Mouse (Mus musculus) liver, embryonic 14 days (tissue): ENCODE measurements around the gene Rab10. TPM values are rescaled to one million over a fixed set of nuclear protein-coding genes. Genes with fewer than 3 reads are reported as not detected.

Experiments
- polyA plus RNA-seq: library from polyadenylated mRNA; depleted of rRNA; stranded (reverse); fragments of >200 nt; gene quantifications from 2 replicates; pipeline ENCODE4 v1.2.3, GENCODE M21; 2012; rRNA removed

Rab10 gene
- 28.8 and 31.8 TPM in 2 replicates for polyA plus RNA-seq

GRCm38 (mm10) chr12:3309391-3310320 is at the start of gene Rab10:
TSS of gene Rab10 (minus strand) at chr12:3309969.

Other genes with a start within 250 kb of the Rab10 start
- 0.47 and 0.53 TPM in 2 replicates for gene Kif3c, start 55.2 kb upstream of the Rab10 start, polyA plus RNA-seq
- gene Asxl2, start 116.9 kb upstream of the Rab10 start, polyA plus RNA-seq, result 7.5 and 8.2 TPM in 2 replicates